Mouse (Mus musculus): ENCODE results near the gene Gphn. TPM values are rescaled to one million over a fixed set of nuclear protein-coding genes. Genes with fewer than 3 reads are reported as not detected.

Gene Gphn
- 27.5 TPM for polyA plus RNA-seq (2014; fragmentation: Illumina TruSeq; extraction: RNeasy Lipid Tissue Mini Kit (QIAGEN cat#74804); ENCODE audit: low read depth, low replicate concordance)

DNA sequence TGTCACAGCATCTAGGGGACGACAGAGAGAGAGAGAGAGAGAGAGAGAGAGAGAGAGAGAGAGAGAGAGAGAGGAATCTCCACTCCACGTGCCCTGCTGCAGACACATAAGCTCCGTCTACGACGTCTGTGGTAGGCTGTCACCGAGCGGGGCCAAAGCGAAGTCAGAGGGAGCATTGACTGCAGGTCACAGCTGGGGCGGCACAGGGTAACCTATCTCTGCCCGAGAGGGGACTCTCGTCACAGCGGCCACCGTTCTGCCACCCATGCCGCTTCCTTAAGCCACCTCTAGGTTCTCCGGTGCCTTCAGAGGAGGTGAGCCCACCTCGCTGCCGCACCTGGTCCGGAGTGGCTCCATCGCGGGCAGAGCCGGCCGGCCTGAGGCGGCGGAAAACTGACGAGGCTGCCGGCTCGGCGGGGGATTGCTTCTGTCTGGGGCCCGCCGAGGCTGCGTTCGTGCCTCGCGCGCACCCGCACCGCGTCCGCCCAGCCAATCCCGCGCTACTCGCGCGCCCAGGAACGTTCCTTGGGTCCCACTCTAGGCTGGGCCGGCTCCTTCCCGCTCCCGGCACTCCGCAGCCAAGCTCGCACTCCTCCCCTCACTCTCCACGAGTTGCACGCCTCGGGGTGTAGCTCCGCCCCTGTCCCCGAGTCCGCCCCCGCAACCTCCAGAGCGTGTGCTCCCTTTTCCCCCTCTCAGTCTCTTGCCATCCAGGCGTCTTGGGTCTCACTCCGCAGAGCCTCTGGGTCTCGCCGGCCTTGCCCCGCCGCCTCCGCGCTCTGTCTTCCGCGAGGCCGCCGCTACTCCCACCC is at the start of gene Gphn:
Gene Gphn, plus strand, starts transcription at position 673 of the 812 bp plus-strand sequence.

DNA sequence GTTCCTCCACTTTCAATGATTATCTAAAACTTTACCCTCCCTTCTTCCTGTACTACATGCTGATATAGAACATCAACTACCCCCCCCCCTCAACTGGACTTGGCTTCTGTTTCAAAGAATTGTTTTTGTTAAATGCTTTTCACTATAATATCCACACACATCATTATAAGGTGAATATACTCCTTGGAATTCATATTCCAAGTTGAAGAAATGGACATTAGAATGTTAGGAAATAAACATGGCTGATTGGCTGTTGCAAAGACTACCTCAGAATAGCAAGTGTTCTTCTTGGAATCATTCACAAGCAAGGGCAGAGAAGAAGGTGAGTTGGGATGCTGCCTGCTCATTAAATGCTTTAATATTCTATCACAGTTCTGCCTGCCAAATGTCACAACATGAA is 32.2 kb upstream of the Gphn start, which contains the start of gene Gm6657:
Gene Gm6657, plus strand, starts transcription at position 301 of the 400 bp plus-strand sequence.

DNA sequence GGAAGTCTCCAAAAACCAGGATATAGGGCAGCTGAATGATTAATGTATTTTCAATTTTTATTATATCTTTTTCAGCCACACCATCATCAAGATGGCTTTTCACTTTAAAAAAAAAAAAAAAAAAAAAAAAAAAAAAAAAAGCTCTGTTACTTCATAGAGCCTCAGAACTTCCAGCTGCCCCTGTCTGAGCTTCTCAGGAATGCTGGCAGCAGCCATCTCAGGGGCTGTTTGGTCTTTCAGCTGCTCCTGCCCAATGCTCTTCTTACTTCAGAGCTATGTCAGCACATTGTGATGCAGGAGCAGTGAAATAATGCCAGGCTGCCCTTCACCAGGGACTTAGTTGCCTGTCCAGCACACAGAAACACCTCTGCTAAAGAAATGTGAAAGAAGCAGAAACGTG is 465.1 kb downstream of the Gphn start, which contains the start of gene Fam71d:
Gene Fam71d, plus strand, starts transcription at position 211 of the 400 bp plus-strand sequence.

Other genes with a start within 250 kb of the Gphn start
- not detected for gene Gm6657, start 32.1 kb upstream of the Gphn start, polyA plus RNA-seq (2014; fragmentation: Illumina TruSeq; extraction: RNeasy Lipid Tissue Mini Kit (QIAGEN cat#74804); ENCODE audit: low read depth, low replicate concordance)